Mouse (Mus musculus): ENCODE measurements around the gene Glt1d1.
A peak's percentile ranks its signal among the peaks of the same experiment; 100 is the strongest.

Gene Glt1d1

GRCm38 (mm10) chr5:127641185-127641958 lies 9.3 kb downstream of the Glt1d1 start:
- Histone ChIP-seq H3K27me3 (ENCODE audit: control insufficient read depth, insufficient read depth, low read length, poor library complexity, severe bottlenecking) (no peaks in the 10 kb centered on the region), H3K36me3 (ENCODE audit: control insufficient read depth, insufficient read depth, low read length, poor library complexity, severe bottlenecking) (no peaks in the 10 kb centered on the region; the same call in 1 of the 2 replicates)
- DNase-seq (ENCODE audit: low read depth, low spot score): no peak

GRCm38 (mm10) chr5:127648046-127648445 lies 16.0 kb downstream of the Glt1d1 start:
- DNase-seq (ENCODE audit: low read depth, low spot score): peak; percentile 71
- no peaks in the 10 kb centered on the region for H3K36me3 ChIP-seq (ENCODE audit: control insufficient read depth, insufficient read depth, low read length, poor library complexity, severe bottlenecking)
- no peaks in the 10 kb centered on the region for H3K27me3 ChIP-seq (ENCODE audit: control insufficient read depth, insufficient read depth, low read length, poor library complexity, severe bottlenecking)

GRCm38 (mm10) chr5:127649077-127649476 lies 17.0 kb downstream of the Glt1d1 start:
- no peaks in the 10 kb centered on the region for H3K27me3 ChIP-seq (ENCODE audit: control insufficient read depth, insufficient read depth, low read length, poor library complexity, severe bottlenecking)
- H3K36me3 ChIP-seq (ENCODE audit: control insufficient read depth, insufficient read depth, low read length, poor library complexity, severe bottlenecking): no peaks in the 10 kb centered on the region
- DNase-seq (ENCODE audit: low read depth, low spot score): peak; percentile 75

- Histone ChIP-seq H3K36me3 (ENCODE audit: control insufficient read depth, insufficient read depth, low read length, poor library complexity, severe bottlenecking) (no peaks in the 10 kb centered on the region), H3K27me3 (ENCODE audit: control insufficient read depth, insufficient read depth, low read length, poor library complexity, severe bottlenecking) (no peaks in the 10 kb centered on the region)
- peak; percentile 15 for DNase-seq (ENCODE audit: low read depth, low spot score)
These were observed 26.2 kb downstream of the Glt1d1 start for GRCm38 (mm10) chr5:127658257-127658656.

GRCm38 (mm10) chr5:127659312-127659711 lies 27.2 kb downstream of the Glt1d1 start:
- Histone ChIP-seq H3K27me3 (ENCODE audit: control insufficient read depth, insufficient read depth, low read length, poor library complexity, severe bottlenecking) (no peaks in the 10 kb centered on the region), H3K36me3 (ENCODE audit: control insufficient read depth, insufficient read depth, low read length, poor library complexity, severe bottlenecking) (no peaks in the 10 kb centered on the region)
- peak; percentile 21 for DNase-seq (ENCODE audit: low read depth, low spot score)

GRCm38 (mm10) chr5:127660267-127660666 lies 28.2 kb downstream of the Glt1d1 start:
- DNase-seq (ENCODE audit: low read depth, low spot score): no peak
- Histone ChIP-seq H3K27me3 (ENCODE audit: control insufficient read depth, insufficient read depth, low read length, poor library complexity, severe bottlenecking) (no peaks in the 10 kb centered on the region), H3K36me3 (ENCODE audit: control insufficient read depth, insufficient read depth, low read length, poor library complexity, severe bottlenecking) (no peaks in the 10 kb centered on the region)

- Histone ChIP-seq H3K27me3 (ENCODE audit: control insufficient read depth, insufficient read depth, low read length, poor library complexity, severe bottlenecking) (no peaks in the 10 kb centered on the region), H3K36me3 (ENCODE audit: control insufficient read depth, insufficient read depth, low read length, poor library complexity, severe bottlenecking) (no peaks in the 10 kb centered on the region)
- DNase-seq (ENCODE audit: low read depth, low spot score): no peak
These were observed 28.9 kb downstream of the Glt1d1 start for GRCm38 (mm10) chr5:127660979-127661378.

GRCm38 (mm10) chr5:127673913-127674312 lies 41.9 kb downstream of the Glt1d1 start:
- H3K27me3 ChIP-seq (ENCODE audit: control insufficient read depth, insufficient read depth, low read length, poor library complexity, severe bottlenecking): no peaks in the 10 kb centered on the region
- no peak for DNase-seq (ENCODE audit: low read depth, low spot score)
- no peaks in the 10 kb centered on the region for H3K36me3 ChIP-seq (ENCODE audit: control insufficient read depth, insufficient read depth, low read length, poor library complexity, severe bottlenecking)

- H3K27me3 ChIP-seq (ENCODE audit: control insufficient read depth, insufficient read depth, low read length, poor library complexity, severe bottlenecking): no peaks in the 10 kb centered on the region
- H3K36me3 ChIP-seq (ENCODE audit: control insufficient read depth, insufficient read depth, low read length, poor library complexity, severe bottlenecking): no peaks in the 10 kb centered on the region
- no peak for DNase-seq (ENCODE audit: low read depth, low spot score)
These were observed 45.5 kb downstream of the Glt1d1 start for GRCm38 (mm10) chr5:127677561-127677960.

GRCm38 (mm10) chr5:127678501-127678900 lies 46.4 kb downstream of the Glt1d1 start:
- Histone ChIP-seq H3K27me3 (ENCODE audit: control insufficient read depth, insufficient read depth, low read length, poor library complexity, severe bottlenecking) (no peaks in the 10 kb centered on the region), H3K36me3 (ENCODE audit: control insufficient read depth, insufficient read depth, low read length, poor library complexity, severe bottlenecking) (no peaks in the 10 kb centered on the region)
- peak; percentile 1 for DNase-seq (ENCODE audit: low read depth, low spot score)

GRCm38 (mm10) chr5:127688568-127689170 lies 56.6 kb downstream of the Glt1d1 start:
- DNase-seq (ENCODE audit: low read depth, low spot score): no peak
- no peaks in the 10 kb centered on the region for H3K27me3 ChIP-seq (ENCODE audit: control insufficient read depth, insufficient read depth, low read length, poor library complexity, severe bottlenecking)
- H3K36me3 ChIP-seq (ENCODE audit: control insufficient read depth, insufficient read depth, low read length, poor library complexity, severe bottlenecking): no peaks in the 10 kb centered on the region

- no peak for DNase-seq (ENCODE audit: low read depth, low spot score)
- no peaks in the 10 kb centered on the region for H3K36me3 ChIP-seq (ENCODE audit: control insufficient read depth, insufficient read depth, low read length, poor library complexity, severe bottlenecking)
- no peaks in the 10 kb centered on the region for H3K27me3 ChIP-seq (ENCODE audit: control insufficient read depth, insufficient read depth, low read length, poor library complexity, severe bottlenecking)
These were observed 59.0 kb downstream of the Glt1d1 start for GRCm38 (mm10) chr5:127691085-127691484.

GRCm38 (mm10) chr5:127691581-127691980 lies 59.5 kb downstream of the Glt1d1 start:
- Histone ChIP-seq H3K27me3 (ENCODE audit: control insufficient read depth, insufficient read depth, low read length, poor library complexity, severe bottlenecking) (no peaks in the 10 kb centered on the region), H3K36me3 (ENCODE audit: control insufficient read depth, insufficient read depth, low read length, poor library complexity, severe bottlenecking) (no peaks in the 10 kb centered on the region)
- DNase-seq (ENCODE audit: low read depth, low spot score): no peak

GRCm38 (mm10) chr5:127695898-127696297 lies 63.8 kb downstream of the Glt1d1 start:
- Histone ChIP-seq H3K36me3 (ENCODE audit: control insufficient read depth, insufficient read depth, low read length, poor library complexity, severe bottlenecking) (no peaks in the 10 kb centered on the region), H3K27me3 (ENCODE audit: control insufficient read depth, insufficient read depth, low read length, poor library complexity, severe bottlenecking) (no peaks in the 10 kb centered on the region)
- DNase-seq (ENCODE audit: low read depth, low spot score): no peak

- no peaks in the 10 kb centered on the region for H3K36me3 ChIP-seq (ENCODE audit: control insufficient read depth, insufficient read depth, low read length, poor library complexity, severe bottlenecking)
- no peak for DNase-seq (ENCODE audit: low read depth, low spot score)
- H3K27me3 ChIP-seq (ENCODE audit: control insufficient read depth, insufficient read depth, low read length, poor library complexity, severe bottlenecking): no peaks in the 10 kb centered on the region
These were observed 64.5 kb downstream of the Glt1d1 start for GRCm38 (mm10) chr5:127696602-127697001.
